Mouse (Mus musculus) urinary bladder, postnatal 4 days (tissue): ENCODE measurements around the gene Mylpf.
"Not testable (repeated sequence)": the region's sequence is repeated elsewhere in the genome, so short reads cannot be mapped to it uniquely, and the experiment has no call there.

ENCODE experiments used
- DNase-seq, 2 experiments: peaks; one replicate each; pipeline ENCODE4 v3.0.0; 2021 to 2022; ENCODE audit warnings: low spot score in 2 of 2

Mylpf gene

GRCm38 (mm10) chr7:127208553-127209438 is at the start of gene Mylpf:
Mylpf (plus strand) TSS chr7:127208890.
- DNase-seq = peak; percentile 92

GRCm38 (mm10) chr7:127162546-127162945 is 46.1 kb upstream of the Mylpf start:
- no peak for DNase-seq

- no peak for DNase-seq
Observed at GRCm38 (mm10) chr7:127164002-127164401, 44.7 kb upstream of the Mylpf start.

- no peak for DNase-seq
Observed at GRCm38 (mm10) chr7:127165607-127166493, 42.8 kb upstream of the Mylpf start.

GRCm38 (mm10) chr7:127166501-127166900 is 42.2 kb upstream of the Mylpf start:
- DNase-seq = no peak

GRCm38 (mm10) chr7:127176937-127177336 is 31.8 kb upstream of the Mylpf start:
- no peak for DNase-seq

GRCm38 (mm10) chr7:127180783-127181182 is 27.9 kb upstream of the Mylpf start:
- DNase-seq = no peak

GRCm38 (mm10) chr7:127181724-127182123 is 27.0 kb upstream of the Mylpf start:
- not testable (repeated sequence) for DNase-seq

GRCm38 (mm10) chr7:127183345-127183744 is 25.3 kb upstream of the Mylpf start:
- DNase-seq = no peak

GRCm38 (mm10) chr7:127183828-127184227 is 24.9 kb upstream of the Mylpf start:
- DNase-seq = no peak

GRCm38 (mm10) chr7:127184720-127185119 is 24.0 kb upstream of the Mylpf start:
- DNase-seq = no peak

GRCm38 (mm10) chr7:127185601-127186000 is 23.1 kb upstream of the Mylpf start:
- no peak for DNase-seq

- DNase-seq = no peak
Observed at GRCm38 (mm10) chr7:127187351-127187750, 21.3 kb upstream of the Mylpf start.

- no peak for DNase-seq
Observed at GRCm38 (mm10) chr7:127188305-127189276, 20.1 kb upstream of the Mylpf start.

GRCm38 (mm10) chr7:127190672-127191071 is 18.0 kb upstream of the Mylpf start:
- DNase-seq = no peak

GRCm38 (mm10) chr7:127192989-127193388 is 15.7 kb upstream of the Mylpf start:
- DNase-seq = no peak

- DNase-seq = no peak
Observed at GRCm38 (mm10) chr7:127194011-127194632, 14.6 kb upstream of the Mylpf start.

- no peak for DNase-seq
Observed at GRCm38 (mm10) chr7:127194633-127195029, 14.1 kb upstream of the Mylpf start.

GRCm38 (mm10) chr7:127195544-127196295 is 13.0 kb upstream of the Mylpf start, which contains the start of gene Cd2bp2:
Cd2bp2 (minus strand) TSS chr7:127196050.
- DNase-seq = peak; percentile 94 to 96

GRCm38 (mm10) chr7:127196484-127196883 is 12.2 kb upstream of the Mylpf start:
- no peak for DNase-seq
